Mouse (Mus musculus) ES-Bruce4 (cell line): ENCODE measurements around the gene Cox4i1. TPM values are rescaled to one million over a fixed set of nuclear protein-coding genes. Genes with fewer than 3 reads are reported as not detected.

Experiments
- H3K27ac ChIP-seq: 2 replicates; pipeline ENCODE4 v1.5.1; 2012; ENCODE audit warnings: low read length, inconsistent platforms; ENCODE audit not compliant: insufficient read depth
- H3K27me3 ChIP-seq: 2 replicates; pipeline ENCODE4 v1.6.1; 2012; ENCODE audit warnings: mild to moderate bottlenecking, low read length, inconsistent platforms; ENCODE audit not compliant: control insufficient read depth, poor library complexity, insufficient read depth, severe bottlenecking
- H3K36me3 ChIP-seq: 2 replicates; pipeline ENCODE4 v1.6.1; 2012; ENCODE audit warnings: inconsistent platforms, mild to moderate bottlenecking, low read length, moderate library complexity; ENCODE audit not compliant: control insufficient read depth, poor library complexity, insufficient read depth, severe bottlenecking
- H3K4me1 ChIP-seq: one replicate; pipeline ENCODE4 v1.8.1; 2011; ENCODE audit warnings: low read length; ENCODE audit not compliant: control insufficient read depth, insufficient read depth
- H3K4me3 ChIP-seq: 2 replicates; pipeline ENCODE4 v1.5.1; 2011; ENCODE audit warnings: low read depth, mild to moderate bottlenecking, low read length
- H3K9ac ChIP-seq: 2 replicates; pipeline ENCODE4 v1.6.1; 2012; ENCODE audit warnings: low read depth, mild to moderate bottlenecking, inconsistent platforms; ENCODE audit not compliant: poor library complexity, severe bottlenecking
- H3K9me3 ChIP-seq: replicated peaks from 2 replicates; pipeline ENCODE4 v1.6.1; 2012; ENCODE audit warnings: mild to moderate bottlenecking, low read length, inconsistent platforms; ENCODE audit not compliant: control insufficient read depth, poor library complexity, insufficient read depth, severe bottlenecking
- CTCF ChIP-seq: IDR thresholded peaks from one replicate; pipeline ENCODE4 v1.8.1; 2011; ENCODE audit warnings: low read depth, low read length
- EP300 ChIP-seq: IDR thresholded peaks from 2 replicates; pipeline ENCODE4 v1.6.1; 2011; ENCODE audit warnings: low read depth, low read length; ENCODE audit not compliant: insufficient read depth
- POLR2A ChIP-seq: IDR thresholded peaks from one replicate; pipeline ENCODE4 v1.8.1; 2011; ENCODE audit warnings: low read length; ENCODE audit not compliant: insufficient read depth
- polyA plus RNA-seq: library from polyadenylated mRNA; stranded (reverse); fragments of >200 nt; gene quantifications from 2 replicates; pipeline ENCODE4 v1.2.4, GENCODE M21; 2011; ENCODE audit warnings: low read depth; ENCODE audit not compliant: missing spikeins, insufficient read depth, insufficient read length

The Cox4i1 gene
- polyA plus RNA-seq, 1 experiment = 605 TPM

- Histone ChIP-seq H3K27ac (no peak overlapping the region), H3K9me3 (no peaks in the 10 kb centered on the region), H3K4me3 (no peak overlapping the region), H3K36me3 (no peaks in the 10 kb centered on the region), H3K9ac (no peak overlapping the region), H3K4me1 (no peaks in the 10 kb centered on the region), H3K27me3 (no peaks in the 10 kb centered on the region)
- TF ChIP-seq POLR2A (no peak), EP300 (no peak), CTCF (no peak)
Observed at GRCm38 (mm10) chr8:120715996-120716680, 48.1 kb downstream of the Cox4i1 start.

GRCm38 (mm10) chr8:120719586-120720236 is 51.7 kb downstream of the Cox4i1 start:
- Histone ChIP-seq H3K9ac (no peak overlapping the region), H3K4me1 (no peaks in the 10 kb centered on the region), H3K9me3 (no peaks in the 10 kb centered on the region), H3K36me3 (no peaks in the 10 kb centered on the region), H3K27me3 (no peaks in the 10 kb centered on the region), H3K27ac (no peak overlapping the region), H3K4me3 (no peak overlapping the region)
- no peak for TF ChIP-seq POLR2A
- TF ChIP-seq EP300 = no peak
- TF ChIP-seq CTCF = no peak

- Histone ChIP-seq H3K36me3 (no peaks in the 10 kb centered on the region), H3K4me1 (no peaks in the 10 kb centered on the region), H3K9me3 (no peaks in the 10 kb centered on the region), H3K4me3 (no peak overlapping the region), H3K9ac (no peak overlapping the region), H3K27ac (no peak overlapping the region), H3K27me3 (no peaks in the 10 kb centered on the region)
- TF ChIP-seq CTCF = peak; percentile 53
- no peak for TF ChIP-seq POLR2A
Observed at GRCm38 (mm10) chr8:120723025-120723424, 55.0 kb downstream of the Cox4i1 start.

Other genes with a start within 250 kb of the Cox4i1 start
- gene Gins2, start 78.9 kb upstream of the Cox4i1 start, polyA plus RNA-seq = 51.3 and 52.0 TPM in 2 replicates
- 12.4 and 17.7 TPM in 2 replicates for gene 1190005I06Rik, start 20.6 kb upstream of the Cox4i1 start, polyA plus RNA-seq
- not detected in 2 replicates for gene Gm27021, start 143 bp upstream of the Cox4i1 start, polyA plus RNA-seq
- gene Emc8, start 351 bp downstream of the Cox4i1 start, polyA plus RNA-seq = 124 and 141 TPM in 2 replicates
- 0.91 and 1.4 TPM in 2 replicates for gene Irf8, start 68.1 kb downstream of the Cox4i1 start, polyA plus RNA-seq